Mouse (Mus musculus): Measurements from ENCODE around the gene Gsap.
"Not testable (repeated sequence)": the region's sequence is repeated elsewhere in the genome, so short reads cannot be mapped to it uniquely, and the experiment has no call there.

The Gsap gene

DNA sequence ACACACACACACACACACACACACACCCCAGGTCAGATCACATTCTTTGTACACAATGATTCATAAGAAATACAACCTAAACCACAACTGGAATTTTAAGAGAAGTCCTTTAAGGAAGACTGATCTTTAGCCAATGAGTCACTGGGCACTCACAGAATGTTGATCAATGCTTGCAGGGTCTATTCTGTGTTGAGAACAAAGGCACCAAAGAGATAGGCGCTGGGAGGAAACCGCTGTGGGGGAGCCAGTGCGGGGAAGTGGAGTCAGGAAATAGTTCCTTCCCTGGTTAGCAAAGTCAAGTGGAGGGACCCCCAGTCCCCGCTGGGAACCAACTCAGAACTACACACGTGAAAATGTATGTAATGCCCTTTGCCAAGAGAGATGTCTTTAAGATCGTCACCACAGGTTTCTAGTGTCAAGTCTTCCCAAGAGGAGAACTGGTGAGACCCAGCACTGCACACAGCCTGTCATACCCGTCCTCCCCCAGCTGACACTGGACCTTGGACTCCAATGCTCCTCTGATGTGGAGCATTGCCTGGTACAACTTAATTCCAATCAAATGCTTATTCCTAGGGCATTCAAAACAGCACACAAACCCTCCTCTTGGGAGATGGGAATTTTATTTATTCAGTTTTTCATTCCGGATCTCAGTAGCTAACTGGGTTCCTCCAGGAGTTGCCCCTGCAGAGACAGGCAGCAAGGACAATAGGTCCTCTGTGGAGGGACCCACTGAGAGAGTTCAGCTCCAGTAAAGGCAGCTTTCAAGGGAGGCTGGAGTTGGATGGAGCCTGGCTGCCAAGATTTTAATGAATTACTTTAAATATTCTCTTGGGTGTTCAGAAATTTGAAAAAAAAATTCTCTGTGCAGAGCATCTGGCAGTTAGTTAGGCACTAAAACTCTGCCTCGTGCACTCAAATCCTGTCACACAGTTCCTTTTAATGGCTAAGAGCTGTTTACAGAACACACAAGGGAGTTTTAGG, 10.6 kb upstream of the Gsap start:
- intact Hi-C loops (cut with DNase I), result no loop called here

DNA sequence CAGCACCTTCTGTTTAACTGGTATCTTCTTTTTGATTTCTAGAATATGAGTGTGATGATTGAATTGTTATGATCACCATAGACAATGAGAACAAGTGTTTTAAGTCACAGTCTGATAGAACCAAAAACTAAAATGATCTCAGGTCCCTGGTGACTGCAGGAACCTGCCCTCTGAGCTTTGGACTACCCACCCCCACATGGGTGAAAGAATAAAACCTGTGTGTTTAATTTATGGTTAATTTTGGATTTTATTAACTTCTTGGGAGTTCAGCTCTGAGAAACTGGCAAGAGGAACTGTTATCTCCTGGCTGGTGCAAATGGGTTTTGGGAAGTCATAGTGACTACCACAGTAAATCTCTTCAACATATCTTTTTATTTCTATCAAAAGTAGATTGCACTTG, 6.6 kb upstream of the Gsap start:
- intact Hi-C loops (cut with DNase I), result no loop called here

DNA sequence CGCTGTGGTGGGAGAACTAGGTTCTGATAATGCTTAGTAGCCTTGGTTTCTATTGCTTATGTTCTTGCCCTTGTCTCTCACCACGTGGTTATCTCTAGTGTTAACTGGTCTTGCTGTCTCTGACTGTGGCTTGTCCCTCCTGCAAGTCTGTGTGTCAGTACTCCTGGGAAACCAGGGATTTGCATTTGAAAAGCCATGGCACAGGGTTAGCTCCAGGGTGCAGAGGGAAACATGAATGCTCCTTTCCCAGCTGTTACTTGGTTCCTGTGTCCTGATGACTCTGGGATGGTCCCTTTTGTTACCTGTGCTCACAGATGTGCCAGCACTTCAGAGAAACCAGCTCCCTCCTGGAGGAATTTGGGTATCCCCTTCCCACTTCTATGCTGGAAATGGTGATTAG, 3.0 kb upstream of the Gsap start:
- intact Hi-C loops (cut with DNase I), result not testable (repeated sequence)

DNA sequence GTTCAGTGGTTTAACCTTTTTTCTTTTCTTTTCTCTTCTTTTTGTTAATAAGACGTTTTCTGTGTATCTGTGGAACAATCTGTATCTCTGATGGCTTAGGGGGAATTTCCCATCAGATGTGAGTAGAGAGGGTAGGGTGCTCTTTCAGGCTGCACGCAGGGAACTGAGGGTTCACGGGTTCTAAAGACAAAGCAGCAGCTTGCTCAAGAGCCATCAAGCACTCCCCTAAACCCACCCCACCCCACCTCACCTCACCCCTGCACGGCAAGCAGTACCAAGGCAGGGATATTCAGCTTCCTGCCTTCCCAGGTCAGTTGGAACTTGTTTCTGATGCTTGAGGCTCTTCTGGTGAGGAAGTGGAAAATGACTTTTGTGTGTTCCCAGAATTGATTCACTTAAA, 766 bp downstream of the Gsap start:
- intact Hi-C loops (cut with DNase I), result no loop called here

DNA sequence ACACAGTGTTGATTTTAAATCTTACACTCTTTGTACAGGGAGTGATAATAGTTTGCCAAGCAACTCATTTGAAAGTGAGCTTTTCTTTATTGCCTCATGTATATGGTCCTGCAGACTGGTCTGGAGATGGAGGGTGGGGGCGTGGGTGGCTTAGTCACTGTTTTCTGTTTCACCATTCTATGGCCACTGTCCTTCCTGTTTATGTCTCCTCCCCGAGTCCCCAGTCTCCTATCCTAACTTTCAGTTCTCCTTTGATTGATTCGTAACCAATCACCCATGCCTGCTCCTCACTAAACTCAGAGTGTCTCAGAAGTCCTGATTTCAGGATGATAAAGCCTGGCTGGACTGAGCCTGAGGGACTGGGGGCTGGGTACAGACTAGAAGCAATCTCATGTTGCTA, 2.4 kb downstream of the Gsap start:
- intact Hi-C loops (cut with DNase I), result no loop called here

DNA sequence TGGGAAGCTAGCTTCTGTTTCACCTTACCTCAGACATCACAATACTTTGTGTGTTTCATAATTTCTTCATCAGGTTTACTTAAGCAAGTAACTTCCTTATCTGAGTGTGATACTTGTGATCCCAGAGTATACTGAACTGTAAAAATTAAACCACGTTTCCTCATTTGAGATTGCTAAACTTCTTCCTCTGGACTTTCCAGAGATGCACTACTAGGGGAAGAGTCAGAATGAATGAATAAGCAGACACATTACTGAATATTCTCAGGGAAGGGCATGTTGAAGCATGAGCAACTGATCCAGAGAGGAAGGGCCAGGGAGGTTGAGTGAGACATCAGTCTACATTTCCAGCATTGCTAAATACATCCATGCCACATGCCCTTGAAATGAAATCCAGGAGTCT, 3.0 kb downstream of the Gsap start:
- intact Hi-C loops (cut with DNase I), result no loop called here

DNA sequence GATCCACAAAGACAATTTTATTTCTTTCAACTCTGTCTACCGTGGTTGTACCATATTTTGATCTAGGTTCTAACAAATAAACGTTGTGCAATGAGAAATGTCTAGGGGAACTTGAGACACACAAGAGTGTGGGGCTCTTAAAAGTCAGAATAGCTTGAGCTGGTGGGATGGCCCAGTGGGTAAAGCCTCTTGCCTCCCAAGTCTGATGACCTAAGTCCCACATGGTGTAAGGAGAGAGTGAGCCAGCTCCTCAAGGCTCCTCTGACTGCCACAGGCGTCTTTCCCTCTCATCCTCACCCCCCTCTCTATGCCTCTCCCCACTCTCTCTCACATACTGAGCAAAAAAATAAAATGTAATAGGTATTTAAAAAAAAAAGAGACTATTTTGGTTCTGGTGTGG, 3.4 kb downstream of the Gsap start:
- intact Hi-C loops (cut with DNase I), result no loop called here

DNA sequence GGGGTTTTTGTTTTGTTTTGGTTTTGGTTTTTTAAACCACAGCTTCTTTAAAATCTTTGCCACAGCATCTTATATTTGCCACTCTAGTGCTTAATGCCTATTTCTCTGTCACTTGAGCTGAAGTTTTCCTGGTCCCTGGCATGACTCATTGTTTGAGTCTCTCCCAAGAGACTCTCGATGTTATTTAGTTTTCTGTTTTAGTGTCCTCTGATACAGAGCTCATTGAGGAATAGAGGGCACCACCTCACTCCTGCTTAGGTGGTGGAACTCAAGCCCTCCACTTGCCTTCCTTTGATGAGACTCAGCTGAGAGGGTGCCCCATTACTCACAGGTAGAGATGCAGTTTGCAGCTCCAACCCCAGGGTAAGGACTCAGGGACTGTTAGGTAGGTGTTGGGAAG, 17.4 kb downstream of the Gsap start:
- intact Hi-C loops (cut with DNase I), result no loop called here

DNA sequence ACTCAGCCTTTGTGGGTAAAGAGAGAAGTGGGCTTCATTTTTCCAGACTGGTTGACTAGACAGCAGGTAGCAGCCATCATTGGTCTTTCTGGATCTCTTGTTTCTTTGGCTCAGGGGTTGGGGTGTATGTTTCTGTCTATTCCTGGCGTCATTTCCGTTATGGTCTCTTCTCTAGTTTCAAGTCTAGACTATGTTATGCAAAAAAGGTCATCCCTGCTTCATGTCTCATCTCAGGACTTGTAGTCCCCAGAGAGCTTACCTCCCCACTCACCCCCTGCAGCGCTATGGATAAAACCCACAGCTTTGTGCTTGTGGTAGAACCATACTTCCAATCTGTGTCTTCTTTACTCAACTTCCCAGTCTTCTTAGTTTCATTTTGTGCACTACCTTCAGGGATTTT, 18.1 kb downstream of the Gsap start:
- intact Hi-C loops (cut with DNase I), result no loop called here

DNA sequence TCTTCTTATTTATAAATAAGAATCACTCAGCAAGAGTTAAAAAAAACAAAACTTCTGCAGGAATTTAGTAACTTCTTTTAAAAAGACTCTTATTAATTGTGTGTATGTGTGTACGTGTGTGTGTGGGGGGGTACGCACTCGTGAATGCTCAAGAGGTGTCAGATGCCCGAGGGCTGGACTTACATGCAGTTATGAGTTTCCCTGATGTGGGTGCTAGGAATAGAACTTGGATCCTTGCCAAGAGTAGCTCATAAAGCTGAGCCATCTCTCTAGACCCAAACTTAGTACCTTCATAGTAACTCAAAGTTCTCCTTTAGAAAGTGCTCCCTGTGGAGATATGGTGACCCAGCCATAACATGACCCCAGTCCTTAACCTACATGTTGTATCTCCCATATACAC, 20.0 kb downstream of the Gsap start:
- intact Hi-C loops (cut with DNase I), result no loop called here

DNA sequence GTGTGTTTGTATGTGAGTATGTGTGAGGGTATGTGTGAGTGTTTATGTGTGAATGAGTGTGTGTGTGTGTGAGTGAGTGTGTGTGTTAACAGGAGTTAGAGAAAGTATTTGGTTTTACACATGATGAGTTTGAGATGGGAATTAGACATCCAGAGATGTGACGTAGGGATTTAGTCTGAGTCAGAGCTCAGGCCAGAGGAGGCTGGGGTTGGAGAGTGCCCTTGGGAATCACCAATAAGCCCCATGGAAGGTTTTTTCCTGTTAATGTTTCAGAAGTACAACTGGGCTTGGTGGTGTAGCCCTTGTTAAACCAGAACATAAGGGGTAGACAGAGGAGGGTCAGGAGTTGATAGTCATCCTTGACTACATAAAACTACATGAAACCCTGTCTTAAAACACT, 25.4 kb downstream of the Gsap start:
- intact Hi-C loops (cut with DNase I), result no loop called here

DNA sequence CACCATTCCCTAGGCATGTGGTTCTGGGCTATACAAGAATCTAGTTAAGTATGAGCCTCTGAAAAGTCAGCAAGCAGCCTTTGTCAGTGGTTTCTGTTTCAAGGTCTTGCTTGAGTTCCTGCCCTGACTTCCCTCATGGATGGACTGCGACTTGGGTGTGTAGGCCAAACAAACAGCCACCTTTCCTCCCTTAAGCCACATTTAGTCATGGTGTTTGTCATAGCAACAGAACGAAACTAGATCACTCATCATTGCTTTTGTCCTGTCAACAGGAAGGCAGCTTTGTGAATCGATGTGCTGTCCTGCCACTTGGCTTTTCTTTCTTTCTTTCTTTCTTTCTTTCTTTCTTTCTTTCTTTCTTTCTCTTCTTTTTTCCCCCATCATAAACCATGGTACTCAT, 26.9 kb downstream of the Gsap start:
- intact Hi-C loops (cut with DNase I), result no loop called here

DNA sequence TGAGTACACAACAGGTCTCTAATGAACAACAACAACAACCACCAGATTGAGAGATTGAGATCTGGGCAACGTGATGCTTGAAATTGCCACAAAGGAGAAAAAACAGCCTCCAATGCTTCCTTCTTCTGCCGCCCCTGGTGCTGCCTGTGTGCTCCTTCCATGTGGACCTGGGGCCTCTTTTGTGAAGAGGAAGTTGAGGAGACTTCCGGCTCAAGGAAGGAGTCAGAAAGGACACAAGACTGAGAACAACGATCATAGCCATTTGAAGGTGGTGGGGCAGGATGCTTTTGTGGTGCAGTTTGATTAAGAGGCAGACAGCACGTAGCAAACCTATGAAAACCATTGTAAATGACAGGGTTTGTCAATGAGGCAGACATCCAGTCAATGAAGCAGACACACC, 27.7 kb downstream of the Gsap start:
- intact Hi-C loops (cut with DNase I), result no loop called here

DNA sequence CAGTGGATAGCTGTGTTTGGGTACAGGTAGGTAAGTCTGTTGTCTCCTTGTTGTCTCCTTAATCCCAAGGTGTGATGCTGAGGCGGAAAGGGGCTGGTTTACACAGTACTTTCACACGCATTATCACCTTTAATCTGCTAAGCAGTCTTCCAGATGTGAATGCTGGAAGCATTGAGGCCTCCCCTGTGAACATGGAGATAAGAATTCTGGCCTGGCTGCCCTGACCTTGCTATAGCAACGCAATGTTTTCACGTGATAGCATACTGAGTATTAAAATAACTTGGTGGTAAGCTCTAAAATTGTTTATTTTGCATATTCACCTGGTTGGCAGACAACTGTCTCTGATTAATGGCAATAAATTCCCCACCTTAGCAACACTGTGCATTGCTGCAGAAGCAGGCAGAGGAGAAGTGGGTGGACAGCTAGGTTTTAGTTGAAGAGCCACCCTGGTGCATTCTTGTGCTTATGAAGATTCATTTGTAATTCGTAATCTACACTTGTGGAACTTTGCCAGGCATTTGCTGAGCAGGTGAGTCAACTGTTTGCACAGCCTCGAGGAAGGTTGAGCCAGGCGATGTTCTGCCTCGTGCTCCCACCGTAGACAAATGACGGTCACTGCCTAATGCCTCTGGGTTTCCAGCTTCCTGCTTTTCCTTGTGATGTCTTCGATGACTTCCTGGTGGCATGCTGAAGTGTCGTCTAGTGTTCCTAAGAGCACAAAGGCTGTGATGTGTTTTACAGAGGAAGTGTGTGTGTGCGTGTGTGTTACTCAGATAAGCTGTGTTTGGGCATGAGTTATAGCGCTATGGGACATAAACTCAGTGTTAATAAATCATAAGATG, 31.6 kb downstream of the Gsap start:
- intact Hi-C loops (cut with DNase I), result no loop called here

DNA sequence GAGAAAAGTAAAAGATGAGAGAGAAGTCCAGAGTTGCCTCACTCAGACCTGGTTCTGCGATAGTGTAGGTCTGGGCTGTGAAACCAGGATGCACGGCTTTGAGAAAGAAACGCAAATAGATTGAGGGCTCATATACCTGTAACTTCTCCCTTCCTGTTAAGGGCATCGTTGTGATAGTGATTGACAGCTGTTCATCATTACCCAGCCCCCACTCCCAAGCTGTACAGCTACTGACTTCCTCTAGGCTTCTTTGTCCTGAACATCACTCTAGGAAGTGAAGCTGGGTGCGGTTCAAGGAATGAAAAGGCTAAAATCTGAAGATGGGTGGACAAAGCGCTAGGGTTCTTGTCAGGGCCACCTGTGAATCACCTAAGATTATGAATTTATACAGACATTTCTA, 46.8 kb downstream of the Gsap start:
- intact Hi-C loops (cut with DNase I), result no loop called here

DNA sequence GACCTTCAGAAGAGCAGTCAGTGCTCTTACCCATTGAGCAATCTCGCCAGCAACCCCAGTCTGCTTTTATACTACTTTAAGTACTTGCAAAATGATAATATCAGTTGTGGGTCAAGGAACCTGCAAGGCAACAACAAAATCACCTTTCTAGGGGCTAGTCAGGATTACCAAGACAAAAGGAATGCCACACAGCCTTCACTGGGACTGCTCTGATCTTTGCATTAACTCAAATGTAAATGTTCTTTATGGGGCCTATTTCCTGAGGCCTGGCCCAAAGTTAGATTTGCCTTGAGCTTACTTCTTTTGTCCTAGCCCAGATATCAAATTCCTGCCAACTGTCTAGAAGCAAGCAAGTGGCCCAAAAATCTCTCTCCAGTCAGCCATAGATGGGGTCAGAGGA, 58.5 kb downstream of the Gsap start:
- intact Hi-C loops (cut with DNase I), result no loop called here

DNA sequence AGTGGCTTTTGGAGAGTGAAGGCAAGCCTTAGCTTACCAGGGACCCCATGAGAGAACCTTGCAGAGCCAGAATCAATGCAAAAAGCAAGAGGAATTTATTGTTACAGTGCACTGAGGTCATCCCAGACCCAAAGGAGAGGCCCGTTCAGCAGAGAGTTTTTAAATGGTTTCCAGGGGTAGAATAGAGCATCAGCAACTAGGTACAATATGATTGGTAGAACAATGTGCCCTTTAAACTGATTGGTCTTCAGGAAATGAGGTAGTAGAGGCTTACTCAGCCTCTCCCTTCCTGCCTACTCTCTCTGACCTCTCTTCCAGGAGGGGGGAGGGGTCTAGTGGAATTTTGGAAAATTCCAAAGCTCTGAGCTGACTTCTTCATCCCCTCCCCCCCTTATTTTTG, 59.2 kb downstream of the Gsap start:
- intact Hi-C loops (cut with DNase I), result no loop called here

DNA sequence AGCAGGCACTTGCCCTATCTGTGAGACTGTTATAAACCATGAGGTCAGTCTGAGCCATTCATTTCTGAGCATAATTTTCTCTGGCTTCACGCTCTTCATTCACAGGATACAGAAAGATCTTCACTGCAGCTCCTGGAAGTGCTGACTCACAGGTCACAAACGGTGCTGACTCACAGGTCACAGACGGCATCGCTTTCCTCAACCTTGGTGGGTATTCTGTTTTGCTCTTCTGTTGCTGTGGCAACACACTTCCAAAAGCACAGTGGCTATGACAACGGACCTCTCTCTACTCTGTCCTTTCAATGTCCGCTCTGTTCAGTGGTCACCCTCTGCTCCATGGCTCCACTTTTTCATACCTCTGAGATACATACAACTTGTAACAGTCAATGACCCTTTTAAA, 60.7 kb downstream of the Gsap start:
- intact Hi-C loops (cut with DNase I), result no loop called here

DNA sequence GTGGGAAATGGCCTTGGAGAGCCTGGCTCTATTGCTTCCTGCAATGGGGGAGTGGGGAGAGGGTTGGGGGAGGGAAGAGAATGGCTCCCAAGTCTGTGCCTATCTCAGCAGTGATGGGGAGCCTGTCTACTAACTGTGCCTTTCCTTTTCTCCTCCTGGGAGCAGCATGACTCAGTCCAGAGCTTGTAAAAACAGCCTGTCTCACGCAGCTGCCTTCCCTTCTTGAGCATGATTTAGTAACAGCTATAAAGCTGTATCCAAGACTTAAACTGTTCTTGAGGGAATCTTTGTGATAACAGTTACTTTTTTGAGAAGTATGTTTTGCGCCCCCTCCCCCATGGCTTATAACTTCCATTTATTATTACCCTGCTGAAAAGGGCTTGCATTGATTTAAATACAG, 61.9 kb downstream of the Gsap start:
- intact Hi-C loops (cut with DNase I), result no loop called here

DNA sequence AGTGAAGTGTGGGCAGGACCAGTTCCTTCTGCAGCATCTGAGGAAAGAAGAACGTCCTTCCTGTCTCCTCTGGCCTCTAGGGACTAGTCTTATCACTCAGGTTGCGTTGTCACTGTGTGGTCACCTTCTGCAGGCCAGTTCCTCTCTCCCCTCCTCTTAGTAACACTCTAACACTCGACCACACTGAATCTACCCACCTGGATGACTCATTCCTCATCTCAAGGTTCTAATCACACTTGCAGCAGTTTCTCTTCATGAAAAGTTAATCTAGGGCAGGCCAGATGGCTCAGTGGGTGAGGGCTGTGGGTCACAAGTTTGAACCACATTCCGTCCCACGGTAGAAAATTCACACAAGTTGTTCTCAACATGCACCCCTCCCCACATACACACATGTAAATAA, 62.8 kb downstream of the Gsap start:
- intact Hi-C loops (cut with DNase I), result no loop called here

DNA sequence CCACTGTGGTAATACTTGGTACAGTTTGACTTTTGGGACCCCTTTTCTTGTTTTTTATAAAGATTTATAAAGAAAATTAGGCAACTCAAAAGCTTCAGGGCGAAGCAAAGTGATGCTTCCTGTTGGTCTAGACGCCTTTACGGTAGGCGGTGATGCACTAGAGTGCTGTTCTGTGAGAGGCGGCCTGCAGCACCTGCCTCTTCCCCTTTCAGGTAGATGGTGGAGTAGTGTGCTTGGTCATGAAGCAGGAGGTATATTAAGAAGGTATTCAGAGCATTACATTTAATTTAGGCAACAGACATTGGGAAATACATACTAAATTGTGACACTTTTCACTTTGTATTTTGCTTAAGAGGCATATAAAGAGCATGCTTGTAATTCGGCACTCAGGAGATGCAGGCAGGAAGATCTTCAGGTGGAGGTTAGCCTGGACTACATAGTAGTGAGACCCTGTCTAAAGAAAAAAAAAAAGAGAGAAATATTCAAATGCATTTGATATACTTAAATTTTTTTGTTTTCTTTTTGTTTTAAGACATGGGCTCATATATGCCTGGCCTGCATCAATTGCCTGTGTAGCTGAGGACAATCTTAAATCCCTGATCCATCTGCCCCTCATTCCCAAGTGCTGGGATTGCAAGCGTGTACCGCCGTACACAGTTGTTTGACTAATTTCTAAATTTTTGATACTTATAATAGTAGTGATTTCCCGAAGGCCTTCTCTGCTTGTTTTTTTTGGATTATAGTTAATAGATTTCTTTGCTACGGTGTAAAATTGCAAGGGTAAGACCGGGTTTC, 68.9 kb downstream of the Gsap start:
- intact Hi-C loops (cut with DNase I), result loop anchor here (10.0 kb wide), 1 partner anchor 240 kb away; no protein-coding TSS in a partner anchor
